Mouse (Mus musculus): ENCODE measurements around the gene Mfap4. TPM values are rescaled to one million over a fixed set of nuclear protein-coding genes. Genes with fewer than 3 reads are reported as not detected.

The Mfap4 gene
- polyA plus RNA-seq, 1 experiment from 2014 or later: 66.1 TPM

GRCm38 (mm10) chr11:61518871-61519270, 33.6 kb downstream of the Mfap4 start:
- Histone ChIP-seq H3K27ac (ENCODE audit: low read depth, low read length) (no peak overlapping the region), H3K9me3 (ENCODE audit: control insufficient read depth, low read length) (no peaks in the 10 kb centered on the region), H3K4me2 (ENCODE audit: low read depth, low read length, severe bottlenecking) (no peak overlapping the region), H3K36me3 (ENCODE audit: control insufficient read depth, insufficient read depth, low read length) (no peaks in the 10 kb centered on the region; the same call in 1 of the 2 replicates), H3K27me3 (ENCODE audit: control insufficient read depth, insufficient read depth, low read length) (no peaks in the 10 kb centered on the region), H3K4me3 (ENCODE audit: low read depth, low read length) (no peak overlapping the region), H3K9ac (ENCODE audit: low read length) (no peak overlapping the region), H3K4me1 (replicated peaks; ENCODE audit: control insufficient read depth, insufficient read depth, low read length) (no peaks in the 10 kb centered on the region)
- WGBS: 90% methylated on average over 3 of the region's 3 CpGs
- no peak for DNase-seq (ENCODE audit: low spot score)
- no peak for ATAC-seq (replicated peaks; ENCODE audit: low FRiP score)

GRCm38 (mm10) chr11:61519484-61520107, 34.4 kb downstream of the Mfap4 start:
- H3K27me3 ChIP-seq (ENCODE audit: control insufficient read depth, insufficient read depth, low read length): no peaks in the 10 kb centered on the region
- H3K4me3 ChIP-seq (ENCODE audit: low read depth, low read length): no peak overlapping the region
- H3K36me3 ChIP-seq (ENCODE audit: control insufficient read depth, insufficient read depth, low read length): no peaks in the 10 kb centered on the region; the same call in 1 of the 2 replicates
- no peak for ATAC-seq (replicated peaks; ENCODE audit: low FRiP score)
- H3K9ac ChIP-seq (ENCODE audit: low read length): no peak overlapping the region
- 92% methylated on average over 3 of the region's 3 CpGs for WGBS
- H3K4me1 ChIP-seq (replicated peaks; ENCODE audit: control insufficient read depth, insufficient read depth, low read length): no peaks in the 10 kb centered on the region
- H3K9me3 ChIP-seq (ENCODE audit: control insufficient read depth, low read length): no peaks in the 10 kb centered on the region
- H3K27ac ChIP-seq (ENCODE audit: low read depth, low read length): no peak overlapping the region
- DNase-seq (ENCODE audit: low spot score): no peak
- H3K4me2 ChIP-seq (ENCODE audit: low read depth, low read length, severe bottlenecking): no peak overlapping the region

- H3K36me3 ChIP-seq (ENCODE audit: control insufficient read depth, insufficient read depth, low read length): no peaks in the 10 kb centered on the region; the same call in 1 of the 2 replicates
Measured at GRCm38 (mm10) chr11:61526872-61527271, 41.6 kb downstream of the Mfap4 start.

GRCm38 (mm10) chr11:61529268-61529713, 44.1 kb downstream of the Mfap4 start:
- H3K27me3 ChIP-seq (ENCODE audit: control insufficient read depth, insufficient read depth, low read length): no peaks in the 10 kb centered on the region

More at GRCm38 (mm10) chr11:61526872-61527271, 41.6 kb downstream of the Mfap4 start:
- 100% methylated on average over 1 of the region's 1 CpGs for WGBS
- Histone ChIP-seq H3K4me2 (ENCODE audit: low read depth, low read length, severe bottlenecking) (no peak overlapping the region), H3K27me3 (ENCODE audit: control insufficient read depth, insufficient read depth, low read length) (no peaks in the 10 kb centered on the region), H3K4me1 (replicated peaks; ENCODE audit: control insufficient read depth, insufficient read depth, low read length) (no peaks in the 10 kb centered on the region), H3K4me3 (ENCODE audit: low read depth, low read length) (no peak overlapping the region), H3K9me3 (ENCODE audit: control insufficient read depth, low read length) (no peaks in the 10 kb centered on the region), H3K9ac (ENCODE audit: low read length) (no peak overlapping the region), H3K27ac (ENCODE audit: low read depth, low read length) (no peak overlapping the region)
- ATAC-seq (replicated peaks; ENCODE audit: low FRiP score) (no peak), DNase-seq (ENCODE audit: low spot score) (no peak)

GRCm38 (mm10) chr11:61532820-61533219, 47.6 kb downstream of the Mfap4 start:
- no peak overlapping the region for H3K4me2 ChIP-seq (ENCODE audit: low read depth, low read length, severe bottlenecking)
- H3K27ac ChIP-seq (ENCODE audit: low read depth, low read length): no peak overlapping the region
- no peak overlapping the region for H3K4me3 ChIP-seq (ENCODE audit: low read depth, low read length)
- WGBS: 93% methylated on average over 2 of the region's 2 CpGs
- no peak for ATAC-seq (replicated peaks; ENCODE audit: low FRiP score)
- no peaks in the 10 kb centered on the region for H3K27me3 ChIP-seq (ENCODE audit: control insufficient read depth, insufficient read depth, low read length)
- no peak overlapping the region for H3K9ac ChIP-seq (ENCODE audit: low read length)
- no peak for DNase-seq (ENCODE audit: low spot score)
- H3K36me3 ChIP-seq (ENCODE audit: control insufficient read depth, insufficient read depth, low read length): no peaks in the 10 kb centered on the region
- no peaks in the 10 kb centered on the region for H3K9me3 ChIP-seq (ENCODE audit: control insufficient read depth, low read length)
- H3K4me1 ChIP-seq (replicated peaks; ENCODE audit: control insufficient read depth, insufficient read depth, low read length): no peaks in the 10 kb centered on the region

More at GRCm38 (mm10) chr11:61529268-61529713, 44.1 kb downstream of the Mfap4 start:
- no peaks in the 10 kb centered on the region for H3K9me3 ChIP-seq (ENCODE audit: control insufficient read depth, low read length)
- H3K9ac ChIP-seq (ENCODE audit: low read length): no peak overlapping the region
- no peaks in the 10 kb centered on the region for H3K36me3 ChIP-seq (ENCODE audit: control insufficient read depth, insufficient read depth, low read length)
- no peak overlapping the region for H3K4me2 ChIP-seq (ENCODE audit: low read depth, low read length, severe bottlenecking)
- H3K4me1 ChIP-seq (replicated peaks; ENCODE audit: control insufficient read depth, insufficient read depth, low read length): no peaks in the 10 kb centered on the region
- no peak overlapping the region for H3K4me3 ChIP-seq (ENCODE audit: low read depth, low read length)
- DNase-seq (ENCODE audit: low spot score) (no peak), ATAC-seq (replicated peaks; ENCODE audit: low FRiP score) (no peak)
- 0 out of 2 replicates have a peak overlapping the region, but pooled peaks have one; percentile 37 for H3K27ac ChIP-seq (ENCODE audit: low read depth, low read length)
- WGBS: 66% methylated on average over 4 of the region's 4 CpGs

GRCm38 (mm10) chr11:61533571-61533970, 48.3 kb downstream of the Mfap4 start:
- Histone ChIP-seq H3K9me3 (ENCODE audit: control insufficient read depth, low read length) (no peaks in the 10 kb centered on the region), H3K4me2 (ENCODE audit: low read depth, low read length, severe bottlenecking) (no peak overlapping the region), H3K27ac (ENCODE audit: low read depth, low read length) (no peak overlapping the region), H3K36me3 (ENCODE audit: control insufficient read depth, insufficient read depth, low read length) (no peaks in the 10 kb centered on the region), H3K27me3 (ENCODE audit: control insufficient read depth, insufficient read depth, low read length) (no peaks in the 10 kb centered on the region), H3K4me3 (ENCODE audit: low read depth, low read length) (no peak overlapping the region), H3K4me1 (replicated peaks; ENCODE audit: control insufficient read depth, insufficient read depth, low read length) (no peaks in the 10 kb centered on the region), H3K9ac (ENCODE audit: low read length) (no peak overlapping the region)
- WGBS: 83% methylated on average over 5 of the region's 5 CpGs
- DNase-seq (ENCODE audit: low spot score) (no peak), ATAC-seq (replicated peaks; ENCODE audit: low FRiP score) (no peak)

- ATAC-seq (replicated peaks; ENCODE audit: low FRiP score) (no peak), DNase-seq (ENCODE audit: low spot score) (no peak)
- Histone ChIP-seq H3K4me1 (replicated peaks; ENCODE audit: control insufficient read depth, insufficient read depth, low read length) (no peaks in the 10 kb centered on the region), H3K27me3 (ENCODE audit: control insufficient read depth, insufficient read depth, low read length) (no peaks in the 10 kb centered on the region), H3K4me3 (ENCODE audit: low read depth, low read length) (no peak overlapping the region), H3K9ac (ENCODE audit: low read length) (no peak overlapping the region), H3K36me3 (ENCODE audit: control insufficient read depth, insufficient read depth, low read length) (no peaks in the 10 kb centered on the region), H3K27ac (ENCODE audit: low read depth, low read length) (no peak overlapping the region), H3K4me2 (ENCODE audit: low read depth, low read length, severe bottlenecking) (no peak overlapping the region), H3K9me3 (ENCODE audit: control insufficient read depth, low read length) (no peaks in the 10 kb centered on the region)
- 72% methylated on average over 1 of the region's 1 CpGs for WGBS
Measured at GRCm38 (mm10) chr11:61535530-61535929, 50.3 kb downstream of the Mfap4 start.

- 75% methylated on average over 3 of the region's 3 CpGs for WGBS
- H3K9me3 ChIP-seq (ENCODE audit: control insufficient read depth, low read length): no peaks in the 10 kb centered on the region
- no peaks in the 10 kb centered on the region for H3K4me1 ChIP-seq (replicated peaks; ENCODE audit: control insufficient read depth, insufficient read depth, low read length)
- no peak overlapping the region for H3K4me2 ChIP-seq (ENCODE audit: low read depth, low read length, severe bottlenecking)
- H3K27me3 ChIP-seq (ENCODE audit: control insufficient read depth, insufficient read depth, low read length): no peaks in the 10 kb centered on the region
- DNase-seq (ENCODE audit: low spot score) (no peak), ATAC-seq (replicated peaks; ENCODE audit: low FRiP score) (no peak)
- H3K27ac ChIP-seq (ENCODE audit: low read depth, low read length): no peak overlapping the region
- H3K9ac ChIP-seq (ENCODE audit: low read length): no peak overlapping the region
- no peak overlapping the region for H3K4me3 ChIP-seq (ENCODE audit: low read depth, low read length)
- no peaks in the 10 kb centered on the region for H3K36me3 ChIP-seq (ENCODE audit: control insufficient read depth, insufficient read depth, low read length)
Measured at GRCm38 (mm10) chr11:61536952-61537351, 51.7 kb downstream of the Mfap4 start.

GRCm38 (mm10) chr11:61537362-61537761, 52.1 kb downstream of the Mfap4 start:
- Histone ChIP-seq H3K36me3 (ENCODE audit: control insufficient read depth, insufficient read depth, low read length) (no peaks in the 10 kb centered on the region), H3K9ac (ENCODE audit: low read length) (no peak overlapping the region), H3K4me1 (replicated peaks; ENCODE audit: control insufficient read depth, insufficient read depth, low read length) (no peaks in the 10 kb centered on the region), H3K9me3 (ENCODE audit: control insufficient read depth, low read length) (no peaks in the 10 kb centered on the region), H3K4me2 (ENCODE audit: low read depth, low read length, severe bottlenecking) (no peak overlapping the region), H3K4me3 (ENCODE audit: low read depth, low read length) (no peak overlapping the region), H3K27ac (ENCODE audit: low read depth, low read length) (no peak overlapping the region), H3K27me3 (ENCODE audit: control insufficient read depth, insufficient read depth, low read length) (no peaks in the 10 kb centered on the region)
- WGBS: 83% methylated on average over 3 of the region's 3 CpGs
- DNase-seq (ENCODE audit: low spot score): no peak
- no peak for ATAC-seq (replicated peaks; ENCODE audit: low FRiP score)

All from forebrain, embryonic 11.5 days (tissue).